Mouse (Mus musculus): Measurements from ENCODE around the gene Mfap2. TPM values are rescaled to one million over a fixed set of nuclear protein-coding genes. Genes with fewer than 3 reads are reported as not detected.

Mfap2 gene
- polyA plus RNA-seq, 1 experiment from 2014 or later = 275 TPM

- 79% methylated on average over 4 of the region's 4 CpGs for WGBS
- Histone ChIP-seq H3K4me3 (replicated peaks) (no peak overlapping the region), H3K4me2 (no peak overlapping the region), H3K9ac (no peak overlapping the region), H3K4me1 (peaks cover 16% of the 10 kb centered on the region), H3K27ac (no peak overlapping the region), H3K36me3 (replicated peaks) (peaks cover 36% of the 10 kb centered on the region), H3K9me3 (no peaks in the 10 kb centered on the region), H3K27me3 (no peaks in the 10 kb centered on the region)
- no peak for ATAC-seq (ENCODE audit: low FRiP score)
Measured at GRCm38 (mm10) chr4:141064104-141064659, 54.0 kb downstream of the Mfap2 start.

- H3K4me2 ChIP-seq = no peak overlapping the region
- H3K36me3 ChIP-seq (replicated peaks) = peaks cover 45% of the 10 kb centered on the region
- H3K27me3 ChIP-seq = no peaks in the 10 kb centered on the region
- no peak overlapping the region for H3K4me3 ChIP-seq (replicated peaks)
- H3K9me3 ChIP-seq = no peaks in the 10 kb centered on the region
- ATAC-seq (ENCODE audit: low FRiP score) = peak; percentile 18; the same call in 1 of the 2 replicates
- peaks cover 8% of the 10 kb centered on the region for H3K4me1 ChIP-seq
- WGBS = 4% methylated on average over 8 of the region's 8 CpGs
- H3K27ac ChIP-seq = no peak overlapping the region
- no peak overlapping the region for H3K9ac ChIP-seq
Measured at GRCm38 (mm10) chr4:141065123-141065522, 54.9 kb downstream of the Mfap2 start.

Other genes with a start within 250 kb of the Mfap2 start
- gene Padi4, start 236.2 kb upstream of the Mfap2 start, polyA plus RNA-seq (2016; fragmentation: Nextera tagmentation; extraction: Ambion mirVana) = 0.90 and 1.8 TPM in 2 replicates
- 0.06 TPM in 1 of 2 replicates, not detected in the other for gene Padi3, start 199.8 kb upstream of the Mfap2 start, polyA plus RNA-seq (2016; fragmentation: Nextera tagmentation; extraction: Ambion mirVana)
- 0.10 TPM in 1 of 2 replicates, not detected in the other for gene Padi1, start 164.6 kb upstream of the Mfap2 start, polyA plus RNA-seq (2016; fragmentation: Nextera tagmentation; extraction: Ambion mirVana)
- 0.45 and 0.74 TPM in 2 replicates for gene Padi2, start 104.1 kb upstream of the Mfap2 start, polyA plus RNA-seq (2016; fragmentation: Nextera tagmentation; extraction: Ambion mirVana)
- gene Sdhb, start 49.2 kb upstream of the Mfap2 start, polyA plus RNA-seq (2016; fragmentation: Nextera tagmentation; extraction: Ambion mirVana) = 380 and 396 TPM in 2 replicates
- 75.5 and 82.3 TPM in 2 replicates for gene Atp13a2, start 23.5 kb upstream of the Mfap2 start, polyA plus RNA-seq (2016; fragmentation: Nextera tagmentation; extraction: Ambion mirVana)
- gene Crocc, start 50.1 kb downstream of the Mfap2 start, polyA plus RNA-seq (2016; fragmentation: Nextera tagmentation; extraction: Ambion mirVana) = 15.4 and 17.4 TPM in 2 replicates
- gene Necap2, start 67.9 kb downstream of the Mfap2 start, polyA plus RNA-seq (2016; fragmentation: Nextera tagmentation; extraction: Ambion mirVana) = 52.7 and 56.8 TPM in 2 replicates
- 0.26 TPM in 1 of 2 replicates, not detected in the other for gene Spata21, start 77.9 kb downstream of the Mfap2 start, polyA plus RNA-seq (2016; fragmentation: Nextera tagmentation; extraction: Ambion mirVana)
- gene Szrd1, start 129.4 kb downstream of the Mfap2 start, polyA plus RNA-seq (2016; fragmentation: Nextera tagmentation; extraction: Ambion mirVana) = 32.2 and 36.4 TPM in 2 replicates
- 24.7 and 26.9 TPM in 2 replicates for gene Fbxo42, start 137.5 kb downstream of the Mfap2 start, polyA plus RNA-seq (2016; fragmentation: Nextera tagmentation; extraction: Ambion mirVana)
- gene Rsg1, start 203.5 kb downstream of the Mfap2 start, polyA plus RNA-seq (2016; fragmentation: Nextera tagmentation; extraction: Ambion mirVana) = 6.5 and 7.0 TPM in 2 replicates
- gene Arhgef19, start 229.1 kb downstream of the Mfap2 start, polyA plus RNA-seq (2016; fragmentation: Nextera tagmentation; extraction: Ambion mirVana) = 1.9 and 2.6 TPM in 2 replicates

All from forebrain, embryonic 12.5 days (tissue).